Mouse (Mus musculus) hindbrain, postnatal 0 days (tissue): ENCODE results near the gene Ankrd23. TPM values are rescaled to one million over a fixed set of nuclear protein-coding genes. Genes with fewer than 3 reads are reported as not detected.
A peak's percentile ranks its signal among the peaks of the same experiment; 100 is the strongest.

Experiments
- ATAC-seq: fragments of 200-750 bp; cut with Nextera tagmentation; 2 replicates; pipeline ENCODE4 v1.8.0; 2017; ENCODE audit warnings: mild to moderate bottlenecking, moderate TSS enrichment, moderate library complexity
- DNase-seq: peaks from one replicate; pipeline ENCODE4 v3.0.0-alpha.2; 2015; ENCODE audit warnings: low spot score
- H3K27ac ChIP-seq: fragments of 300-500 bp; sonication (generic); 2 replicates; pipeline ENCODE4 v1.5.1; 2014; ENCODE audit warnings: mild to moderate bottlenecking
- H3K27me3 ChIP-seq: fragments of 300-500 bp; sonication (generic); 2 replicates; pipeline ENCODE4 v1.6.1; 2014; ENCODE audit warnings: low read length, mixed read lengths; ENCODE audit not compliant: insufficient read depth
- H3K36me3 ChIP-seq: fragments of 300-500 bp; sonication (generic); 2 replicates; pipeline ENCODE4 v1.6.1; 2014; ENCODE audit warnings: low read length, mixed read lengths; ENCODE audit not compliant: insufficient read depth
- H3K4me1 ChIP-seq: fragments of 300-500 bp; sonication (generic); 2 replicates; pipeline ENCODE4 v1.6.1; 2014; ENCODE audit warnings: antibody characterized with exemption, low read length, mixed read lengths; ENCODE audit not compliant: insufficient read depth
- H3K4me2 ChIP-seq: fragments of 300-500 bp; sonication (generic); 2 replicates; pipeline ENCODE4 v1.6.1; 2014; ENCODE audit warnings: low read depth, mild to moderate bottlenecking, low read length, moderate library complexity, mixed read lengths
- H3K4me3 ChIP-seq: fragments of 300-500 bp; sonication (generic); 2 replicates; pipeline ENCODE4 v1.5.1; 2014; ENCODE audit warnings: low read length
- H3K9ac ChIP-seq: fragments of 300-500 bp; sonication (generic); replicated peaks from 2 replicates; pipeline ENCODE4 v1.6.1; 2014; ENCODE audit warnings: mild to moderate bottlenecking, low read length, moderate library complexity, mixed read lengths
- H3K9me3 ChIP-seq: fragments of 300-500 bp; sonication (generic); 2 replicates; pipeline ENCODE4 v1.6.1; 2016; ENCODE audit warnings: low read length, mixed read lengths
- CTCF ChIP-seq: IDR thresholded peaks from 2 replicates; pipeline ENCODE4 v1.5.1; 2016; ENCODE audit warnings: antibody characterized with exemption, control low read depth, low read depth
- WGBS: fragments of 180-500 bp; shearing (Covaris S2); extraction: QIAGEN DNeasy Blood & Tissue Kit; methylation state at CpG from one replicate; pipeline ENCODE4 v1.1.7; 2014; 5-methylcytosine and 5-hydroxymethylcytosine counted together
- polyA plus RNA-seq: library from polyadenylated mRNA; unstranded; fragments of >200 nt; fragmentation: Nextera tagmentation; extraction: Ambion mirVana; gene quantifications from 2 replicates; pipeline ENCODE4 v1.2.1, GENCODE M21; 2015
- total RNA-seq: library from RNA; depleted of rRNA; stranded (reverse); fragments of >200 nt; gene quantifications from 2 replicates; pipeline ENCODE4 v1.2.3, GENCODE M21; 2014

The Ankrd23 gene
- total and polyA plus RNA-seq, 2 experiments from 2014 or later = 11.2 to 11.5 TPM

DNA sequence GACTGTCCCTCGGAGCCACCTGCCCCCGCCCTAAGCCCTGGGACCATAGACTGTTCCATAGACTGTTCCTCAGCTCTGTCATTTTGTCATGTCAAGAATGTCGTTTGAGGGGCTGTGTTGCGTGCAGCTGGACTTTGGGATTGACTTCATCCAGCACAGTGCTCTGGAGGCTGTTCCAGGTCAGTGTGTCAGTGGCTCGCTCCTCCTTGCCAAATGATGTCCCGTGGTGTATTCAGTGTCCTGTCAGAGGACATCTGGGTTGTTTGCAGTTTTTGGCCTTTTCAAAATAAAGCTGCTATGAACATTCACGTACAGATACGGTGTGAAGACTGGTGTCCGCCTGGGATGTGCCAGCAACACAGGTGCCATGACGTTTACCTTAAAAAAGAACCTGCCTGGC is 9.8 kb downstream of the Ankrd23 start:
- Histone ChIP-seq H3K36me3 (peaks cover 19% of the 10 kb centered on the region; the same call in 1 of the 2 replicates), H3K9me3 (no peaks in the 10 kb centered on the region), H3K4me3 (no peak overlapping the region), H3K27me3 (no peaks in the 10 kb centered on the region), H3K27ac (no peak overlapping the region), H3K9ac (no peak overlapping the region), H3K4me1 (no peaks in the 10 kb centered on the region), H3K4me2 (no peak overlapping the region)
- no peak for DNase-seq
- 74% methylated on average over 10 of the region's 10 CpGs for WGBS
- ATAC-seq = no peak
- TF ChIP-seq CTCF = no peak

DNA sequence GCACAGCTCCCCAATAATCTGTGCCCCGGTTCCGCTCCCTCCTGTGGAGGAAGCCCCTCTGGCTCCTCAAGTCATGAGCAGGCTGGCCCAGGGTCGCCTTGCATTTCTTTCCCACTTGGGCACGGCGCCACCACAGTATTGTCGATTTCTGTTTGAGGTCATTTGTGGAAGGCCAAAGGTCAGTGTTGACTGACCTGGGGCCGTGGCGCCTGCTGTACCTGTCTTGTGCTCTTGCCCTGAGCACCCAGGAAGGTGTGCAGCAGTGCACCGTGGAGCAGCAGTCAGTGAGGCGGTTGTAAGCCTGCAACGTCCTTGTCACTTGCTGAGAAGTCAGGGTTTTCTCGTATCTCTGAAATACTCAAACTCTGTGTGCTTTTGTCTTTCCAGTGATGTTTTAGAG is 10.9 kb downstream of the Ankrd23 start:
- Histone ChIP-seq H3K9ac (no peak overlapping the region), H3K9me3 (no peaks in the 10 kb centered on the region), H3K4me3 (no peak overlapping the region), H3K4me1 (no peaks in the 10 kb centered on the region), H3K4me2 (no peak overlapping the region), H3K36me3 (peaks cover 31% of the 10 kb centered on the region), H3K27me3 (no peaks in the 10 kb centered on the region), H3K27ac (no peak overlapping the region)
- no peak for TF ChIP-seq CTCF
- no peak for ATAC-seq
- 89% methylated on average over 12 of the region's 12 CpGs for WGBS
- no peak for DNase-seq

- Histone ChIP-seq H3K4me2 (no peak overlapping the region), H3K36me3 (peaks cover 42% of the 10 kb centered on the region), H3K9ac (no peak overlapping the region), H3K4me3 (no peak overlapping the region), H3K27ac (no peak overlapping the region), H3K27me3 (no peaks in the 10 kb centered on the region), H3K4me1 (no peaks in the 10 kb centered on the region), H3K9me3 (no peaks in the 10 kb centered on the region)
- no peak for ATAC-seq
- DNase-seq = no peak
- 85% methylated on average over 5 of the region's 5 CpGs for WGBS
- no peak for TF ChIP-seq CTCF
Measured at GRCm38 (mm10) chr1:36524058-36524457, 12.6 kb downstream of the Ankrd23 start.

GRCm38 (mm10) chr1:36523332-36524013 is 13.2 kb downstream of the Ankrd23 start:
- H3K9me3 ChIP-seq = no peaks in the 10 kb centered on the region
- H3K27ac ChIP-seq = peak overlapping the region; percentile 20; the same call in 1 of the 2 replicates
- peaks cover 48% of the 10 kb centered on the region for H3K36me3 ChIP-seq
- H3K9ac ChIP-seq = no peak overlapping the region
- DNase-seq = peak; percentile 83
- WGBS = 32% methylated on average over 9 of the region's 9 CpGs
- TF ChIP-seq CTCF = no peak
- no peaks in the 10 kb centered on the region for H3K27me3 ChIP-seq
- H3K4me1 ChIP-seq = no peaks in the 10 kb centered on the region
- peak; percentile 49 for ATAC-seq
- H3K4me2 ChIP-seq = no peak overlapping the region
- no peak overlapping the region for H3K4me3 ChIP-seq

GRCm38 (mm10) chr1:36522210-36522609 is 14.5 kb downstream of the Ankrd23 start:
- 90% methylated on average over 7 of the region's 7 CpGs for WGBS
- peaks cover 48% of the 10 kb centered on the region for H3K36me3 ChIP-seq
- ATAC-seq = no peak

DNA sequence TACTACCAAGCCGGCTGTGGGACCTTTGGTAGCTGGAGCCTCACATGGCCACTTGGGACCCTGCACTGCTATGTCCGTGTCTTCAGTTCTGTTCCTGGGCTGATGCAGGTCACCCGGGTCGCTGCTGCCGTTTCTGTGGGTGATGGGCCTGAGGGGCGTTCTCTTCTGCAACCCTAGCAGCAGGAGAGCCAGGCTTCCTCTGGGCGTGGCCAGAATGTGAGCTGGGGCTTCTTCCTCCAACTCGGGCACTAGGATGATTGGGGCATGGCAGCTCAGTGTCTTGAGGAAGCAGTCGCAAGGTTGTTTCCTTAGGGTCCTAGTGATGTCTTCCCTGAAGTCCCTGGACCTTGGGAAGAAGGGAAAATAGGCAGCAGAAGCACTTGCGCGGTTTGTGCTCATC is 17.1 kb downstream of the Ankrd23 start:
- no peak for DNase-seq
- Histone ChIP-seq H3K27ac (no peak overlapping the region), H3K4me1 (peaks cover 5% of the 10 kb centered on the region; the same call in 1 of the 2 replicates), H3K36me3 (peaks cover 36% of the 10 kb centered on the region), H3K27me3 (no peaks in the 10 kb centered on the region), H3K4me2 (no peak overlapping the region), H3K4me3 (no peak overlapping the region), H3K9me3 (no peaks in the 10 kb centered on the region), H3K9ac (no peak overlapping the region)
- ATAC-seq = no peak
- no peak for TF ChIP-seq CTCF
- 83% methylated on average over 11 of the region's 11 CpGs for WGBS

More at GRCm38 (mm10) chr1:36522210-36522609, 14.5 kb downstream of the Ankrd23 start:
- H3K9ac ChIP-seq = no peak overlapping the region
- TF ChIP-seq CTCF = no peak
- H3K27ac ChIP-seq = no peak overlapping the region
- H3K4me3 ChIP-seq = no peak overlapping the region
- H3K27me3 ChIP-seq = no peaks in the 10 kb centered on the region
- H3K9me3 ChIP-seq = no peaks in the 10 kb centered on the region
- no peaks in the 10 kb centered on the region for H3K4me1 ChIP-seq
- no peak overlapping the region for H3K4me2 ChIP-seq
- DNase-seq = no peak

DNA sequence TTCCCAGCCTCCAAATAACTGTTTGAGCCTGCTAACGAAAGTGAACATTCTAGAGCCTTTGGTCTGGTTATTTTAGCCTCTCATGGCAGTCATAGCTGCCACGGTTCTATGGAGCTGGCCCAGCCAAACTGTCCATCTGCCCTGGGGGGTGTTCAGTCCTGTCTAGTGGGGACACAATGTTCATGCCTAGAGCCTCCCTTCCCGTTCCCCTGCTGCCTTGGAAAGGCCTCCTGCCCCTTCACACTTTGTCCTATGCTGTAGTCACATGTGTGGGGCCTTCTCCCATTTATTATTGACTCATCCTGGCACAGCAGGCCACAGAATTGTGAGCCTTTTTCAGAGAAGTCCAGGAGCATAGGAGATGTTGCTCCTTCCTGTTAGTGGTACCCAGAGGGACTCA is 18.4 kb downstream of the Ankrd23 start:
- Histone ChIP-seq H3K4me3 (no peak overlapping the region), H3K36me3 (peaks cover 33% of the 10 kb centered on the region), H3K27me3 (no peaks in the 10 kb centered on the region), H3K9me3 (no peaks in the 10 kb centered on the region), H3K27ac (no peak overlapping the region), H3K4me2 (no peak overlapping the region), H3K4me1 (peaks cover 18% of the 10 kb centered on the region), H3K9ac (no peak overlapping the region)
- no peak for ATAC-seq
- 77% methylated on average over 3 of the region's 3 CpGs for WGBS
- DNase-seq = no peak
- no peak for TF ChIP-seq CTCF
